Mouse (Mus musculus) cerebellum, adult 2 months (tissue): ENCODE results near the gene Pik3r5.

Experiments used
- CTCF ChIP-seq: fragments of 200-500 bp; IDR thresholded peaks from 2 replicates; pipeline ENCODE4 v1.5.1; 2011; ENCODE audit warnings: low read depth, mild to moderate bottlenecking, control low read depth, low read length, moderate library complexity, borderline replicate concordance; ENCODE audit not compliant: insufficient read depth
- POLR2A ChIP-seq: fragments of 200-500 bp; IDR thresholded peaks from 2 replicates; pipeline ENCODE4 v1.6.1; 2011; ENCODE audit warnings: low read length, control low read depth, borderline replicate concordance; ENCODE audit not compliant: insufficient read depth

DNA sequence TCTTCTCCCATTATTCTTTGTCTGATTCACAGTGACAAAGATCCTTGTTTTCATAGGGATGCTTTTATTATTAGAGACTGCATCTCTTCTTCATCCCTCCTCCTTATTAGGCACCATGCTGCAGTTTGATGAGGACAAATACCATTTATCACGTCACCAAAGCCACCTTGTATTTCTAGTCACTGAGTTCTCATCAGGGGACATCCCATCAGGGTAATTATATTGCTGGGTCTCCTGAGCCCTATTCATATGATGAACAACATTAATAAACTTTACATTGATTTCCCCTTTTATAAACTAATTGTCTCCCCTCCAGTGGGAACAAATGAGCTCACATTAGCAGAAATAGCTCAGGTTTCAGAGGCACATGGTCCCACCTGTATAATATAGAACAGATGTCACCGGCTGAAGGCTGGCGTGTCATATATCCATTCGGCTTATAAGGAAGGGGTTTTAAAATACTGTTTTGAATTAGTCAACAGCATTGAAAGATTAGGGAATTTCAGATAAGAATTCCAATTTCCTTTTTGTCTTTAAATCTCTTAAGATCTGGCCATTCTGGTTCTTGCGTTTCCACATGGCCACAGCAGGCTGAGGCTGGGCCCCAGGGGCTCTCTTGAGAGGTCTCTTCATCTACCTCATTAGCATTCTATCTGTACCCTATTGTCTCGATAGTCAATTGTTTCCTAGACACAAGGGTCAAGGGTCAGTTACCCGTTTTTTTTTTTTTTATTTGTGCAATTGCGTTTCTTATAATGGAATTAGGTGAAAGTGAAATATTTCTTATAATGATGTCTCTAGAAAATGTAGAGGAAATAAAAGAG, 6.2 kb upstream of the Pik3r5 start:
- no peak for TF ChIP-seq CTCF
- no peak for TF ChIP-seq POLR2A
